Mouse (Mus musculus) limb, embryonic 11.5 days (tissue): ENCODE measurements around the gene Tmod2. TPM values are rescaled to one million over a fixed set of nuclear protein-coding genes. Genes with fewer than 3 reads are reported as not detected.
"Not testable (repeated sequence)": the region's sequence is repeated elsewhere in the genome, so short reads cannot be mapped to it uniquely, and the experiment has no call there.

Experiments used
- ATAC-seq: fragments of 200-750 bp; cut with Nextera tagmentation; 2 replicates; pipeline ENCODE4 v1.8.0; 2017; ENCODE audit warnings: low read depth; ENCODE audit not compliant: insufficient number of reproducible peaks, low FRiP score, low TSS enrichment
- DNase-seq: peaks from one replicate; pipeline ENCODE4 v3.0.0-alpha.2; 2015; ENCODE audit warnings: low spot score
- H3K27ac ChIP-seq: fragments of 300-500 bp; sonication (generic); replicated peaks from 2 replicates; pipeline ENCODE4 v1.5.1; 2014; ENCODE audit warnings: low read depth, mild to moderate bottlenecking, low read length
- H3K27me3 ChIP-seq: fragments of 300-500 bp; sonication (generic); 2 replicates; pipeline ENCODE4 v1.6.1; 2014; ENCODE audit warnings: mild to moderate bottlenecking, low read length, mixed read lengths; ENCODE audit not compliant: control insufficient read depth, insufficient read depth
- H3K36me3 ChIP-seq: fragments of 300-500 bp; sonication (generic); 2 replicates; pipeline ENCODE4 v1.6.1; 2014; ENCODE audit warnings: mild to moderate bottlenecking, low read length, moderate library complexity, mixed read lengths; ENCODE audit not compliant: control insufficient read depth, insufficient read depth
- H3K4me1 ChIP-seq: fragments of 300-500 bp; sonication (generic); 2 replicates; pipeline ENCODE4 v1.6.1; 2014; ENCODE audit warnings: low read length, mixed read lengths; ENCODE audit not compliant: control insufficient read depth, insufficient read depth
- H3K4me2 ChIP-seq: fragments of 300-500 bp; sonication (generic); 2 replicates; pipeline ENCODE4 v1.6.1; 2014; ENCODE audit warnings: low read depth, mild to moderate bottlenecking, moderate library complexity; ENCODE audit not compliant: severe bottlenecking
- H3K4me3 ChIP-seq: fragments of 300-500 bp; sonication (generic); 2 replicates; pipeline ENCODE4 v1.5.1; 2014; ENCODE audit warnings: low read depth, low read length
- H3K9ac ChIP-seq: fragments of 300-500 bp; sonication (generic); 2 replicates; pipeline ENCODE4 v1.6.1; 2014; ENCODE audit warnings: mild to moderate bottlenecking, low read length
- H3K9me3 ChIP-seq: fragments of 300-500 bp; sonication (generic); 2 replicates; pipeline ENCODE4 v1.6.1; 2016; ENCODE audit warnings: low read length; ENCODE audit not compliant: control insufficient read depth
- WGBS: fragments of 180-500 bp; shearing (Covaris S2); extraction: QIAGEN DNeasy Blood & Tissue Kit; methylation state at CpG from one replicate; pipeline ENCODE4 v1.1.7; 2014; 5-methylcytosine and 5-hydroxymethylcytosine counted together
- polyA plus RNA-seq: library from polyadenylated mRNA; unstranded; fragments of >200 nt; fragmentation: Nextera tagmentation; extraction: Ambion mirVana; gene quantifications from 2 replicates; pipeline ENCODE4 v1.2.1, GENCODE M21; 2014

The Tmod2 gene
- 20.9 and 28.1 TPM in 2 replicates for polyA plus RNA-seq

DNA sequence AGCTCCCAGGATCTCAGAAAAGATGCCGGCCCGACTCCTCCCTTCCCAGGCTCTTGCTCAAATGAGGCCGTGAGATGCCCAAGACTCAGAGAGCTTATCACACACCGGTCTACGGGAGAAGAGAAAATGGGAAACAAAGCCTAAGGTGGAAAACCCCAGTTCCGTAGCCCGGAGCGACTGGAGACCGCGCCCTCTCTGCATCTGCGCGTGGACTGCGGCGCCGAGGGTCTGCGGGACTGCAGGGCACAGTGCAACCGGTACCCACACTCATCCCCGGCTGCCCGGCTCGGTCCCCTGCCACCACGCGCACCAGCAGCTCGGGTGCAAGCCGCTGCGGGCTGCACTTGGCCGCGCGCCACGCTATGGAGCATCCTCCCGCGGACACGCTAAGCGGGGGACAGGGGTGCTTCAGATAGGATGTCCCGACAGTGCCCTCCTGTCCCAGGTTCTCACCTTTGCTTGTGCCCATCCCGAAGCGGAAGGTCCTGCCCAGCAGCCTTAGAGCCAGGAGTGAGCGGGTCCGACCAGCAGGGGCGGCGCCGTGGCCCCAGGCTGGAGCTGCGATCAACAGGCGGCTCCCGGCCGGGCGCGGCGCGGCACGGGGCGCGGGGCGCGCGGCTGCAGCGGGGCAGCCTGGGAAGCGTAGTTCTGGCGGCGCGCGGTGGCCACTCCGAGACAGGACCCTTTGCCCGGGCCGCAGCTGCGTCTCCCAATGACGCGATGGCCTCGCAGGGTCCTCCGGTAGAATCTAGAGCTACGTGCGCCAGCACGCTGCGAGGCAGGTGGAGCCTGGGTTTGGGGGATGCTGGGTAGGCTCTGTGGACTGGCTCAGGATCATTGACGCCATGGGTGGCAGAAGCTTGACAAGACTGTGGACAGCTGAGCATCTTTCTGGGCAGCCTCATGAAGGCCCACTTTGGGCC lies at the start of gene Tmod2:
TSS of gene Tmod2 (minus strand) at position 755 of the 923 bp plus-strand sequence.
- peak within 1 kb of the TSS; percentile 79 for H3K9ac ChIP-seq
- peak within 1 kb of the TSS; percentile 90 for H3K4me2 ChIP-seq
- H3K4me1 ChIP-seq = no peaks in the 10 kb centered on the region
- ATAC-seq (peak; percentile 92), DNase-seq (peak; percentile 83)
- under 1% methylated on average over 74 of the region's 74 CpGs for WGBS
- H3K9me3 ChIP-seq = no peaks in the 10 kb centered on the region
- H3K27me3 ChIP-seq = no peaks in the 10 kb centered on the region
- peak within 1 kb of the TSS; percentile 86 for H3K4me3 ChIP-seq
- H3K36me3 ChIP-seq = no peaks in the 10 kb centered on the region
- H3K27ac ChIP-seq = no peak within 1 kb of the TSS

DNA sequence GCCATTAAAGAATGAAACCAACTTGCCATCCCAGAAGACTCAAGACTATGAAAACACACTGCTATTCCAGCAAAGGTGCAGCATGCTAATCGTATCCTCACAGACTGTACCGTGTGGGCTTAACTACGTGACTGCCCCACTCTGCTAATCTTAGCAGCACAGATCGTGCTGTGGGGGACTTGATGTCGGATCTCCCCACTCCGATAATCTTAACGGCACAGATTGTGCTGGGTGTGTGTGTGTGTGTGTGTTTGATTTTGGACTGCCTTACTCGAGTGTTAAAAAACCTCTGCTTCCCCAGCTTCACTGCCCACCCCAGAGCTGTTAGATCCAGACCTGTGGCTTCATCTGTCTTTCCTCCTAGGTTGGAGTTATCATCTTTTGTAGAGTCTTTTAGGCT lies 49.8 kb upstream of the Tmod2 start:
- Histone ChIP-seq H3K27ac (no peak overlapping the region), H3K4me2 (no peak overlapping the region), H3K4me1 (no peaks in the 10 kb centered on the region), H3K9ac (no peak overlapping the region), H3K27me3 (no peaks in the 10 kb centered on the region), H3K4me3 (no peak overlapping the region), H3K36me3 (no peaks in the 10 kb centered on the region), H3K9me3 (no peaks in the 10 kb centered on the region)
- 91% methylated on average over 8 of the region's 8 CpGs for WGBS
- ATAC-seq (no peak), DNase-seq (no peak)

- 77% methylated on average over 3 of the region's 3 CpGs for WGBS
- not testable (repeated sequence) for H3K4me2 ChIP-seq, H3K4me3 ChIP-seq, H3K27ac ChIP-seq, ATAC-seq, H3K9me3 ChIP-seq, DNase-seq, H3K4me1 ChIP-seq, H3K27me3 ChIP-seq, H3K9ac ChIP-seq, H3K36me3 ChIP-seq
Observed at GRCm38 (mm10) chr9:75656456-75656855, 45.3 kb upstream of the Tmod2 start.

DNA sequence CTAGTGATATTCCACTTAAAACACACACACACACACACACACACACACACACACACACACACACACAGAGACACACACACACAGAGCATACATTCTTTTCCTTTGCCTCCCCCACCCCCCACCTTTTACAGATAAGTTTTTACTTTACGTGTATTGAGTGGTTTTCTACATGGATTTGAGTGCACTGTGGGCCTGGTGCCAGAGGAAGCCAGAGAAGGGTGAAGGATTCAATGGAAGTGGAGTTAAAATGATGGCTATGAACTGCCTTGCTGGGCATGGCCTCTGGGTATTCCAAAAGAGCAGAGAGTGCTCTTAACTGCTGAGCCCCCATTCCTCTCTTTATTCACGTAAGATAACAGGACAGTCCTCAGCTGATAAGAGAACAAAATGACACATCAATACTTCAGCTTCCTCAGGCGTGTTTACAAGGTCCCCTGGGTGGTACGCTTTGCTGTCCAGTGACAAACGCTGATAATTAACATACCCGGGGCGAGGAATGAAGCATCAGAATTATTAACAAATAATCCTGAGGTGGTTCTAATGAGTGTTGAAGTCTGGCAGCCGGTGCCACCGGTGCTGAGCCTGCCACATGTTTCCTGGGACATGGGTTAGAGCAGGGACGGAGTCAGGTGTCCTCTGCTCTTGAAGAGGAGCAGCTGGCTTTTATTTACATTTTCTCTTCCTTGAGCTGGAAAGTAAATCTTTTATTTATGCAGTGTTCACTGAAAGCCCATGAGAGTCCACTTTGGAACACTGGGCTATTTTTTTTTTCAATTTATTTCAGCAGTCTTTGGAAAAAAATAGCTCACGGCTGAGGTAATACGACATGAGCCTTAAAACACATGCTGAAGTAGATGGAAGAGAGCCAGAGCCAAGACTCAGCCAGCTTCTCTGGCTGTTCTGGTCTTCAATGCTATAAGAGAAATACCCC lies 43.1 kb upstream of the Tmod2 start:
- H3K4me2 ChIP-seq = no peak overlapping the region
- no peaks in the 10 kb centered on the region for H3K4me1 ChIP-seq
- no peak; the same call in 1 of the 2 replicates for ATAC-seq
- H3K27me3 ChIP-seq = no peaks in the 10 kb centered on the region
- no peak overlapping the region for H3K4me3 ChIP-seq
- no peak for DNase-seq
- no peak overlapping the region for H3K27ac ChIP-seq
- no peaks in the 10 kb centered on the region for H3K9me3 ChIP-seq
- no peak overlapping the region for H3K9ac ChIP-seq
- WGBS = 54% methylated on average over 12 of the region's 12 CpGs
- no peaks in the 10 kb centered on the region for H3K36me3 ChIP-seq

- no peaks in the 10 kb centered on the region for H3K9me3 ChIP-seq
- H3K4me1 ChIP-seq = no peaks in the 10 kb centered on the region
- H3K27ac ChIP-seq = no peak overlapping the region
- DNase-seq = no peak
- 58% methylated on average over 3 of the region's 3 CpGs for WGBS
- H3K36me3 ChIP-seq = no peaks in the 10 kb centered on the region
- H3K9ac ChIP-seq = no peak overlapping the region
- ATAC-seq = no peak
- no peak overlapping the region for H3K4me2 ChIP-seq
- no peaks in the 10 kb centered on the region for H3K27me3 ChIP-seq
- no peak overlapping the region for H3K4me3 ChIP-seq
Observed at GRCm38 (mm10) chr9:75645405-75645804, 34.3 kb upstream of the Tmod2 start.

DNA sequence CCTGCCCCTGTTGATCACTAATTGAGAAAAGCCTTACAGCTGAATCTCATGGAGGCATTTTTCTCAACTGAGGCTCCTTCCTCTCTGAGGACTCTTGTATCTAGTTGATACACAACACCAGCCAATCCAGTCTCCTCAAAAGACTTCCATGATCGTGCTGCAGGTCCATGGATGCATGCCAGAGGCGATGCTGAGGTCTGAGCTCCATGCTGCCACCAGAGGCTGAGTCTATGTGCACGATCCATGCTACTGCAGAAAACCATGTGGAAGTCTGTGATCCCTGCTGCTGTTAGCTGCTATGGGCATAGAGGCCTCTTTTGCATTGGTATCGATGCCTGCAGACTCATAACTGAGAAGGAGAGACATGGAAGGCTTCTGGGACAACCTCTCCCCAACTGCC lies 23.1 kb upstream of the Tmod2 start:
- DNase-seq = no peak
- no peaks in the 10 kb centered on the region for H3K9me3 ChIP-seq
- H3K4me2 ChIP-seq = no peak overlapping the region
- H3K9ac ChIP-seq = no peak overlapping the region
- H3K27me3 ChIP-seq = no peaks in the 10 kb centered on the region
- no peak overlapping the region for H3K27ac ChIP-seq
- H3K4me3 ChIP-seq = no peak overlapping the region
- no peak for ATAC-seq
- H3K4me1 ChIP-seq = no peaks in the 10 kb centered on the region
- no peaks in the 10 kb centered on the region for H3K36me3 ChIP-seq
- WGBS = 88% methylated on average over 4 of the region's 4 CpGs

DNA sequence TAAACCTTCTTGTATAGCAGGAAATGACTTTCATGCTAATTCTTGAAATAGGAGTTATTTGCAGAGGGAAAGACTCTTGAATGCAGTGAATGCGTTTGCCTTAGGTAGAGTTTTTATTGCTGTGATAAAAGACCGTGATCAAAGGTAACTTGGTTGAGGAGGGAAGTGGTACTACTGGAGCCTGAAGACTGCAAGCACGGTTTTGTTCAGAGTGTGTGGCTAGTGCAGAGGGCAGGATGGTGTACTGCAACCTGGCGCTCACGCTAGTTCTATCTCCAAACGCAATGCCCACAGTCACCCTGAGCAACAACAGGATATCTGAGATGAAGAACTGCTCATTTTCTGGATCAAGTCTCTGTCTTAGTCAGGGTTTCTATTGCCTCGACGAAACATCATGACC lies 22.5 kb upstream of the Tmod2 start:
- no peak overlapping the region for H3K4me3 ChIP-seq
- no peak for DNase-seq
- no peak overlapping the region for H3K27ac ChIP-seq
- no peaks in the 10 kb centered on the region for H3K4me1 ChIP-seq
- 77% methylated on average over 8 of the region's 8 CpGs for WGBS
- no peak for ATAC-seq
- no peak overlapping the region for H3K4me2 ChIP-seq
- no peaks in the 10 kb centered on the region for H3K36me3 ChIP-seq
- H3K27me3 ChIP-seq = no peaks in the 10 kb centered on the region
- no peaks in the 10 kb centered on the region for H3K9me3 ChIP-seq
- no peak overlapping the region for H3K9ac ChIP-seq

- no peaks in the 10 kb centered on the region for H3K9me3 ChIP-seq
- no peaks in the 10 kb centered on the region for H3K36me3 ChIP-seq
- H3K27ac ChIP-seq = no peak overlapping the region
- WGBS = 61% methylated on average over 1 of the region's 1 CpGs
- no peak overlapping the region for H3K4me3 ChIP-seq
- H3K4me1 ChIP-seq = no peaks in the 10 kb centered on the region
- H3K27me3 ChIP-seq = no peaks in the 10 kb centered on the region
- no peak for ATAC-seq
- no peak overlapping the region for H3K9ac ChIP-seq
- no peak overlapping the region for H3K4me2 ChIP-seq
- peak; percentile 66 for DNase-seq
Observed at GRCm38 (mm10) chr9:75632902-75633301, 21.8 kb upstream of the Tmod2 start.
